Mouse (Mus musculus) left cerebral cortex, postnatal 25 days (tissue): ENCODE results near the gene Fam241a. TPM values are rescaled to one million over a fixed set of nuclear protein-coding genes. Genes with fewer than 3 reads are reported as not detected.

Source experiments
- DNase-seq, 2 experiments: peaks; one replicate each; pipeline ENCODE4 v3.0.0; 2022; ENCODE audit warnings: low spot score in 2 of 2, mixed read lengths in 1 of 2
- intact Hi-C: fragments of 180-260 bp; cut with DNase I; formaldehyde crosslinking; loops from one replicate; pipeline ENCODE4 v1.15.1; 2025
- total RNA-seq, 2 experiments: library from RNA; stranded (reverse); gene quantifications; 2 replicates each; pipeline ENCODE4 v1.2.3; 2021

Gene Fam241a
- total RNA-seq, 2 experiments from 2014 or later, result 3.3 to 4.0 TPM

DNA sequence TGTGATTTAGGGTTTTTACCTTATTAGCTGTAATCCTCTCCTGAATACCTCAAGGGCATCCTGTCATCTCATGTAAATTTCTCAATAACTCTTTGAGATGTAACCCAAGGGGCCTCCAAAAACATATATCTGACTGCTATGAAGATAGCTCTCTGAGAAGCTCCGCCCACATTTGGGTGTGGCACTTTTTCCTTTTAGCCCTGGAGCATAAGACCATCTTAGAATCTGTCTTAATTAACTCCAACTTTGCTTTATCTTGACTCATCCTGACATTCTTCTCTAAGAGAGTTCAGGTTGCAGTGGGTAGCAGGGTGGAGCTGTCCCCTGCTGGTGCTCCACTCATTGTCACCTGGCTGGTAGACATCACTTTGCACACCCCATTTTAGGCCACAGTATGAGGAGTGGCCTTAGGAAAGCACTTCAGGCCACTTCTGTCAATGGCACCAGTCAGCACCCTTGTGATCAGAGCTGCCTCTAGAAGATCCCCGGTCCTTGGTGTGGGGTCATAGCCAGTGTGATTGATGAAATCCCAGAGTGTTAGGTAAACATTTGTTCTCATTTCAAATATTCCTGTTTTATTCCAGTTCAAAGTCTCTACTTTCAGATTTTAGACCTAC is 52.7 kb downstream of the Fam241a start:
- no peak for DNase-seq
- intact Hi-C loops, result no loop called here

DNA sequence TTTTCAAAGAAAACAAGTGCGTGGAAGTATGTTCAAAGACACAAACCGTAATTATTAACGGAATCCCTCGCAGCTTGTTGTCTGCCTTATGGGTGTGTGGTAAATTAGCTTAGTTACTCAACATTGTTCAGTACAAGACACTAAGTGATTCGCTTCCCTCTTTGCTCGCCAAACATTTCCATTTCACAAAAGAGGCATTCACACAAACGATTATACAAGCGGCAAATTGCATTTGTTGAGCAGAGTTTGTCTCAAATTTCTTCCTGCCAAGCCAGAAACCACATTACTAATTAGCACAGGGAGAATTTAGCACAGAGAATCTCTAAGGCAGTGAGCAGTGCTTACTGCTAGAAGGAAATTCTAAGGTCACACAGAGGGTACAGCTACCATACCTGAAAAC is 54.2 kb downstream of the Fam241a start:
- peak in 1 of 2 experiments; percentile 28 for DNase-seq
- intact Hi-C loops, result no loop called here

DNA sequence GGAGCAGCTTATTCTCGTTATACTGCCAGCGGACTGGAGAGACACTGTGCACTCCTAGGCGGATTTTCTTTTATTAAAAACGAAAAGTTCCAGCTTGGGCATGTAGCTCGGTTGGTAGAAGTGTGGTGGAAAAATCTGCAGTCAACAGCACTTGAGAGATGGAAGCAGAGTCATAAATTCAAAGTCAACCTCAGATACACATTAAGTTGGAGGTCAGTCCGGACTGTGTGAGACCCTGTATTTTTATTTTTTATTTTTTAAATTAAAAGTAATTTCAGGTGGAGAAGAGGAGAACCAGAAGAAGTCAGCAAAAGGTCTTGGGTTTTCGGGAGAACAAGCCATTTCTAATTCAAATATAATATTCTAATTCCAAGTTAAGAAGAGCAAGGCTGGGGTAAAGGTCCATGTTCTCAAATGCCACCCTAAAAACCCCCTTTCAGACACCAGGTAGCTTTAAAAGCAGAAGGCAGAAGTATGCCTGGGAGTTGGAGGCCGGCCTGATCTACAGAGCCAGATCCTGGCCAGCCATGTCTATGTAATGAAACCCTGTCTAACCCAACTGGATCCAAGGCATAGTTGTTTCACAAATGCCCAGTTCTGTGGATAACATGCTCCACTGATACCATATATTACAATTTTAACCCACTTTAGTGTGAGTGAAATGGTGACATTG is 58.0 kb downstream of the Fam241a start:
- no peak for DNase-seq
- intact Hi-C loops, result loop anchor here (5.0 kb wide), 1 partner anchor 109 kb away; no protein-coding TSS in a partner anchor

DNA sequence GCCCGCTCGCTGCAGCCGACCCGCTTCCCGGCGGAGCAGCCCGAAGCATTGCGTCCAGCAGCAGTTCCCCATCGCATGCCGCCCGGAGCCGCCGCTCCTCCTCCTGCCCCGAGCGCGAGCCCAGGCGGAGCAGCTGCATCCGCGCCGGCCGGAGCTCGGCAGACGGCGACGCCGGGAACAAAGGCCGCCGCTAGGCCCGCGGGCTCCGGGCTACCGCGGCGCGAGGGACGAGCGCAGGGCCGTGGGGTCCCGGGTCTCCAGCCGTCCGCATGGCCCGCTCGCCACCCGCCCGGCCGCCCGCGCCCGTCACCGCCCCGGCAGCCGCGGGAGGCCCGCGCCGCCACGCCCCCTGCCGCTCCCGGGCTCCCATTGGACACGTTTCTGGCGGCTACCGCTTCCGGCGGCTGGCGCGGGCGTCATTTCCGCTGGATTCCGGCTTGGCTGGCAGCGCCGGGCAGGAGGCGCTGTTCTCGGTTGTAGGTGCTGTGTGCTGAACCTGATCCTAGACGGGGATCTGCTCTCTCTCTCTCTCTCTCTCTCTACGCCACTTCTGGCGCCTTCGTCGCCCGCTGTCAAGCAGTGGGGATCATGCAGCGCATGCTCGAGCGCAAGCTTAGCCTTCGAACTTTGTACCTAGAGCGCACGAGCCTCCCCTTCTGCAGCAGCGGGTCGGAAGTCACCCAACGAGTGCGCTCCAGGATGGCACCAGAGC is 58.8 kb downstream of the Fam241a start, which contains the start of gene Ap1ar:
TSS of gene Ap1ar (minus strand) at position 370 of the 712 bp plus-strand sequence.
- intact Hi-C loops, result loop anchor here (5.0 kb wide), 1 partner anchor 110 kb away; no protein-coding TSS in a partner anchor

DNA sequence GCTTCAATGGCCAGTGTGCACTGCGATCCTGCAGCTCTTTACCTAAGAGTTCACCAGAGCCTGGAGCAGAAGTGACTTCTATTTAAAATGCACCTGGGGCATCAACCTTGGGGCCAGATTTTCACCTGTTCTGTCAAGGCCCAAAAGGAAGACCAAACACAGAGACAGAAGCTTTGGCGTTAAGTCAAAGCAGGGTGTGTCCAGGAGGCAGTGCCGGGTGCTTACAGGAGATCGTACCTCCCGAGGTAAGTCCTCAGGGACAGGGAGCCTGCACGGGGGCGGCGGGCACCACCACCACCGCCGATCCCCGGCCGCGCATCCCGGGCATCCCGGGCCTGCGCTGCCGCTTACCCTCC is 59.3 kb downstream of the Fam241a start:
- DNase-seq, result peak in 1 of 2 experiments; percentile 17
- intact Hi-C loops, result loop anchor here (5.0 kb wide), 1 partner anchor 111 kb away; no protein-coding TSS in a partner anchor

More for the DNA sequence above, 58.8 kb downstream of the Fam241a start, which contains the start of gene Ap1ar:
- peak; percentile 96 to 97 for DNase-seq

DNA sequence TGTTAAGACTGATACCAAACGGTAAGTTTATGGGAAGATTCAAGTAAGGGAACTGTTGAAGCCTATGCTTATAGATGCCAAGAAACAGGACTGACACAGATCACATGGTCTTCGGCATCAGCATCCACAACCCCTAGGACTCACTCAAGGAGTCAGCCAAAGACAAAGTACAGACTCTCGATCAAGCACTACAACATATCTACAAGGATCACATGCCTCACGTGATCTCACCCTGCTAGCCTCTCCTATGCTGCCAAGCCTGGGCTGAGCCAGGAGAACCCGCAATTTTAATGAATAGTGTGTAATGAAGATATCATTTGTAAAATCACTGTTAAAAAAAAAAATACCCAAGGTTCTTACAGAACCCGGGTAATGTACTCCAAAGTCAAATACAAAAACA is 60.5 kb downstream of the Fam241a start:
- intact Hi-C loops, result loop anchor here (5.0 kb wide), 1 partner anchor 112 kb away; no protein-coding TSS in a partner anchor
- DNase-seq, result no peak

DNA sequence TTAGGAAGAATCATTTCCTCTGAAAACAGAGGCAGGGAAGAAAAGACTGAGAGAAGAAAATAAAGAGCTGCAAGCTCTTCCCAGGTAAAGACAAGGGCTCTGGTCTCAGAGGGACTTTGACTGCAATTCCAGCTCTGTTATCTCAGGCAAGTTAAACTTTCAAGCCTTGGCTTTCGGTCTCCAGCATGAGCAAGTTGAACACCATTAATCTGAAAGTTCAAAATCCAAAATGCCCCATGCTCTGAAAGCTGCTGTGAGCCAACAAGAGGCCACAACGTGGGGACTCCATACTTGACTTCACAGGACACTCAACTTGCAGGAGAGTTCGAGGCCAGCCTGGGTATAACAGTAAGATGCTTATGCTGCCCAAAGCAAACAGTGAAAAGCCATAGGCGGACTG is 62.1 kb downstream of the Fam241a start:
- no peak for DNase-seq
- intact Hi-C loops, result no loop called here

DNA sequence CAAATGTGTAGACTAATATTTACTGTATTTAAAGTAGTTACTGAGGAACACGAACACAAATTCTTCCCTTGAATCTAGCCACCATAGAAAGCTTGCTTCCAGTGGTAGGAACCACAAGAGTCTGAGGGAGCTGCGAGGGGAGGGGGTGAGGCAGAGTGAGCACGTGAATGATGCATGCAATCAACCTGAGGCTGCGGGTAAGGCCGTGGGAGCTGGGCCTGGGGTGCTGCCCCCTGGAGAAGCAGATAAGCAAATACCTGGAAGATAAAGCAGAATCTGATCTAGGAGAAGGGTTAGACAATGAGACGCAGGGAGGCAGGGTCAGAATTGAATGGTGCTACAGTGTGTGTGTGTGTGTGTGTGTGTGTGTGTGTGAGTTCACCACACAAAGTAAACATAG is 65.0 kb downstream of the Fam241a start:
- intact Hi-C loops, result no loop called here
- DNase-seq, result no peak

DNA sequence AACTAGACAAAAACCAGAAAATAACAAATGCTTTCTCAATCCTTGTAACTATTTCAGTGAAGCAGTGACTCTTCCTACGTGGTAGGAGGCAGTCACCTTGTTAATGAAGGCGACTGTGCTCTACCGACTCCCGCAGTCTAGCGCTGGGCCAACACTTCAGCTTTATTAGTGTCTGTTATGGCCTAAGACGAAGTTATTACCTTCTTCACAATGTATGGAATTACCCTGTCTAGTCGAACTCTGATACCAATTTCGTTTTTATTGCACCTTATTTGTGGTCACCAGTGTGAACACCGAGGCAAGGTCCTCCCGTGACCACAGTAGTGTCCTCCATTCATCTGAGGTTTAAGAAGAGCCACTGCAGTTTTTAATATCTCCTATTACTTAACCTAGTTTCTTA is 65.9 kb downstream of the Fam241a start:
- no peak for DNase-seq

DNA sequence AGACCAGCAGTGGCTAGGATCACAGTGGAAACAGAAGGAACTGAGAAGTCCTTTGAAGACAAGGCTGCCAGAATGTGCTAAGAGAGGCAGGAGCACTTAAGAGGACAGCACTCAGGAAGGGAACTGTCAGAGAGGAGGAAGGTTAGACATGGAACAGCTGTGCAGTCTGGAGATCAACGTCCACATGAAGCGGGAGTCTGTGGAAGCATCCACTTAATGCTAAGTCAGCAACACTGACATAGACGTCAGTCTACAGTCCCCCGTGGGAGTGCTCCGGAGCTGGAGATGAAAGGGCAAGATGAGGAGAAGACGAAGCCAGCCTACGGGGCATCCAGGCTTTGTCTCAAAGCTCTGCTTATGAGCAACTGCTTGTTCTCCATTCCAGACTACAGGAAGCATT is 69.0 kb downstream of the Fam241a start:
- peak in 1 of 2 experiments; percentile 9 for DNase-seq
- intact Hi-C loops, result no loop called here

More for the DNA sequence above, 65.9 kb downstream of the Fam241a start:
- intact Hi-C loops, result no loop called here

DNA sequence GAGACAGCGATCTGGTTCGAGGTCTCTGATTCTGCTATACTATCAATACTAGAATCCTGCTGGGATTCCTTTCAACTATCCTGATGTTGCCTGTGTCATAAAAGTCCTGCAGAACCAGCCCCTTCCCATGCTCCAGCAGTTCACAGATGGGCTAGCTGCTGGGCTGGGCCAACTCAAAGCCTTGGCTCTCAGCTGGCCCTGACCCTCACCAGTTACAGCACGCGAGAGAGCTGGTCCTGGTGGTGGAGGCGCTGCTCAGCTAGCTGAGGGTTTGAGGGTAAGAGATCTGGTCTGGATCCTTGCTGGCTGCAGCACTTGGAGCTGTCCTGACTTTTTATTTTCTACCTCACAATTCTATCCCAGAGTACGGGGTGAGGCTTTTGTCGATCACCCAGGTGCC is 69.6 kb downstream of the Fam241a start:
- intact Hi-C loops, result no loop called here
- no peak for DNase-seq

DNA sequence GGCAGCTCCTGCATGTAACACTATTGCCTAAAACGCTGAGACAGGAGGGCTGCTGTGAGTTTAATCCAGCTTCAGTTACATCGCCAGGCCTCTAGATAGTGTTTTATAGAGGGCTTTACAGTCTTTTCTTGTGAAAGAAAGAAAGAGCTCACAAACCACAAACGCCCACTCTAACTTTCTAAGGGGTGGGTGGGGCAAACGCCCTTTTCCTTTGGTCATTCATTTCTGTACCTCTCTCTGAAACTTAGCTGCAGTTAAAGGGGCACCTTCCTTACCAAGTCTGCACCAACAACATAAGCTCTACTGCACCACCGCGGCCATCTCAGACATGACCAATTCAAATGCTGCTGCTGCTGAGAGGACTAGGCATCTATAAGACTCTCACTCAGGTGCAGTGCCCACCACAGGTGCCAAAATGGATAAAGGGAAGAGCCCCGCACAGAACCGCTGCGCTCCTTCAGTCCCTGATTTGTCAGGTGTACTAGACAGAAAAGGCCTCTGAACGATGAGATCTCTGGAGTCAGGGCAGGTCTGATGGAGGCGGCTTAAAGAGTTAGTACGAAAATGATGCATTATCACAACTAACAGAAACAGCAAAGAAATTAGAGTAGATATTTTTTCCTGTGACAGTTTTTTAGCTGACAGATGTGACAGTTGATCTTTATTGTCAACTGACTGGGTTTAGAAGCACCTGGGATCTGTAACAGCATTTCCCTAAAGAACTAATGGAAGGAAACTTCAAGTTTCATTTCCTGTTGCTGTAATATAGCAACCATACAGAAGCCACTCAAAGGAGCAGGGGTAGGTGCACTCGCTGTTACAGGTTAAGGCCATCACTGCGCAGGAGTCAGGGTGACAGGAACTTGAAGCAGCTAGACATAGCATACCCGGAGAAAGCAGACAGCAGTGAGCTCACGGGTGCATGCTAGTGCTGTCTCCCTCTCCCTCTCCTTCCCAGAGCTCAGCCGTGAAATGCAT is 71.9 kb downstream of the Fam241a start:
- DNase-seq, result no peak
- intact Hi-C loops, result no loop called here

DNA sequence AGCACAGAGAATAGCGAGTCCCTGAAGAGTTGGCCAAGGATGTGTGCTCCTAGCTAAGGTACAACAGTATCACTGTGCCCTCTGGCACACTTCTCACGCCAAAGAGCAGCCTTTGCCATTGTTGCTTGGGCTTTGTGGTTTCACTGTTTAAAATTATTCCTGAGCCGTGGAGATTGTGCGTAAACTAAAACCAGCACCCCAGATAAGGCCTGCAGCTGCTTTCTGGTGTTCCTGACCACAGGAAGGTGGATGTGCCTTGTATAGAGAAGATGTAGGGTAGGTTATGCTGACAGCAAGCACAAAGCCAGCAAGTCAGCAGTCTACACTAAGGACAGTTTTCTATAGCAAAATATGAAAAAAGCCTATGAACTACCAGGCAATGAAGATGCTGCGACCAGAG is 74.9 kb downstream of the Fam241a start:
- intact Hi-C loops, result no loop called here
- DNase-seq, result no peak

DNA sequence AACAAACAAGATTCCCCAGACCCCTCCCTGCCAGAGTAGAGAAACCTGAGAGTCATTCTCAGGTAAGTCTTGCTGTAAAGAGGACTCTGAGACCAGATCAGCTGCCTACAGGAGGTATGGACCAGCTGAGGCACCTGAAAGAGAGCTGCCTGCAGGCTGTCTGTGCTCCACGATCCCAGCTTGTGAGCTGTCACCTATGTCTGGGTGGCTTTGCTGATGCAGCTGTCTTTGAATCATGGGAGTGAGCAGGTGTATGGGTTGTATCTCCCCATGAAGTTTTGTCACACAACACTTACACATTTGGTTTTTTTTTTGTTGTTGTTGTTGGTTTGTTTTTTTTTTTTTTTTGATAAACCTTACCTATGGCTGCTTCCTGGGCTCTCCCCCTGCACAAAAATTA is 75.7 kb downstream of the Fam241a start:
- intact Hi-C loops, result no loop called here
- DNase-seq, result no peak

Other genes starting within 250 kb of the Fam241a start
- 1 to 10 TPM; 4.4 to 4.6 TPM for gene Alpk1, start 115.8 kb downstream of the Fam241a start, total RNA-seq
- 1 to 10 TPM; 5.5 to 6.0 TPM for gene Tifa, start 106.5 kb downstream of the Fam241a start, total RNA-seq
- gene Ap1ar, start 58.8 kb downstream of the Fam241a start, total RNA-seq, result 10 to 100 TPM; 80.8 to 90.6 TPM